13 mouse cellular contexts compared by ENCODE assay signal in the genomic region with DNA sequence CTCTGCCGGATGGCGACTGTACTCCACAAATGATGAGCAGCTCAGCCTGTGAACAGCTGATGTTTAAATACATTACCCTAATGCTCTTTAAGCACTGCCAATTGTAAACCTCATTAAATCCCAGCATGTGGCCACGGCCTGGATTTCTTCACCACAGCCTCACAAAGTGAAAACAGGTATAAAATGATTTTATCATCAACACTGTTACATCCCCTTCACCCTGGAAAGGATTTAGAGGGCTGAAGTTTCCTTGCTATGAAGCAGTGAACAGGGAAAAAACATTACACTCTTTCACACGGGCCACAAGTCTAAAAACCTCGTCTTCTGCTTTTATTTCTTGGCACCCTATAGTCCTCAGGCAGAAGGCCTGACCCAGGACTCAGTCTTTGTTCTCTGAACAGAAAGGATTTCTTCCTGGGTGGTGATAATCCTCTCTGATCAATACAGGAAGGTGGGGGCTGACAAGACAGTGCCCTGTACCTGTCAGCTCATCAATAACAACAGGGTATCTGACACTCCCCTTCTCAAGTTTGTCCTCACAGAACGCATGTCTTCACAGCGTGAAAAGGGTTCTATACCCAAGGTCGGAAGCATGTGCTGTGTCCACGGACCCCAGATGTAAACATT. TPM values are rescaled to one million over a fixed set of nuclear protein-coding genes. Genes with fewer than 3 reads are reported as not detected.
A peak's percentile ranks its signal among the peaks of the same experiment; 100 is the strongest.
DNase-seq lines count a peak whose midpoint lies in the region; ATAC-seq lines count a peak whose summit lies in the region.
"Had no signal": no experiment of that assay in that cellular context is flagged by ENCODE, and none has a peak within 500 bp of the region (broad histone marks: within the 10 kb centered on the region; RNA-seq: fewer than 3 reads in every experiment).

No protein-coding gene starts in this region.

- H3K27ac ChIP-seq in heart, embryonic 10.5 days: no peak overlapping the region
- H3K27ac ChIP-seq in forebrain, embryonic 15.5 days (replicated peaks): peak overlapping the region; percentile 76
- H3K27ac ChIP-seq in midbrain, embryonic 15.5 days: peak overlapping the region; percentile 12; the same call in 1 of the 2 replicates
- H3K27ac ChIP-seq: layer of hippocampus, adult 2 months; limb, embryonic 13.5 days had no signal

- no peak overlapping the region for H3K4me3 ChIP-seq in heart, embryonic 10.5 days
- no peak overlapping the region for H3K4me3 ChIP-seq in forebrain, embryonic 15.5 days
- no peak overlapping the region for H3K4me3 ChIP-seq in midbrain, embryonic 15.5 days
- H3K4me3 ChIP-seq: layer of hippocampus, adult 2 months; limb, embryonic 13.5 days had no signal

- H3K36me3 ChIP-seq in heart, embryonic 10.5 days: peaks cover 15% of the 10 kb centered on the region; the same call in 1 of the 2 replicates
- H3K36me3 ChIP-seq in forebrain, embryonic 15.5 days: no peaks in the 10 kb centered on the region
- no peaks in the 10 kb centered on the region for H3K36me3 ChIP-seq in midbrain, embryonic 15.5 days (replicated peaks)

- ATAC-seq in forebrain, embryonic 15.5 days (replicated peaks): peak; percentile 78
- peak; percentile 66 for ATAC-seq in midbrain, embryonic 15.5 days (replicated peaks)

- no peak overlapping the region for H3K9ac ChIP-seq in forebrain, embryonic 15.5 days (replicated peaks)
- no peak overlapping the region for H3K9ac ChIP-seq in midbrain, embryonic 15.5 days
- H3K9ac ChIP-seq: limb, embryonic 13.5 days had no signal

- H3K4me1 ChIP-seq in heart, embryonic 10.5 days: peaks cover 33% of the 10 kb centered on the region
- H3K4me1 ChIP-seq in forebrain, embryonic 15.5 days: peaks cover 30% of the 10 kb centered on the region
- H3K4me1 ChIP-seq in midbrain, embryonic 15.5 days: peaks cover 16% of the 10 kb centered on the region

- H3K4me2 ChIP-seq in forebrain, embryonic 15.5 days (replicated peaks): peak overlapping the region; percentile 17
- no peak overlapping the region for H3K4me2 ChIP-seq in midbrain, embryonic 15.5 days
- H3K4me2 ChIP-seq: limb, embryonic 13.5 days had no signal

- intact Hi-C loops in heart, postnatal 14 days (cut with DNase I): no loop called here

- WGBS in heart, embryonic 10.5 days: 37% methylated on average over 9 of the region's 9 CpGs
- WGBS in forebrain, embryonic 15.5 days: 8% methylated on average over 9 of the region's 9 CpGs
- 14% methylated on average over 9 of the region's 9 CpGs for WGBS in midbrain, embryonic 15.5 days

- no peaks in the 10 kb centered on the region for H3K27me3 ChIP-seq in heart, embryonic 10.5 days (ENCODE audit: insufficient read depth, poor library complexity, severe bottlenecking)
- H3K27me3 ChIP-seq in forebrain, embryonic 15.5 days: no peaks in the 10 kb centered on the region
- no peaks in the 10 kb centered on the region for H3K27me3 ChIP-seq in midbrain, embryonic 15.5 days (replicated peaks)
- H3K27me3 ChIP-seq: limb, embryonic 13.5 days had no signal

- DNase-seq in heart, embryonic 10.5 days (ENCODE audit: low spot score): peak; percentile 66
- no peak for DNase-seq in heart, postnatal 14 days
- DNase-seq in Muller cell, postnatal 12 days (ENCODE audit: inconsistent ontology term): peak; percentile 46
- no peak for DNase-seq in frontal cortex, postnatal 36 days (ENCODE audit: low spot score in 2 of 2)
- DNase-seq in gastrocnemius, adult 8-10 months (ENCODE audit: low spot score in 2 of 2): no peak
- no peak for DNase-seq in spleen, postnatal 10 days (ENCODE audit: low spot score in 2 of 2)
- DNase-seq: cerebellum, postnatal 25 days; lung, postnatal 4 days; thymus, postnatal 4 days had no signal

- H3K9me3 ChIP-seq in heart, embryonic 10.5 days: no peaks in the 10 kb centered on the region
- H3K9me3 ChIP-seq in forebrain, embryonic 15.5 days: no peaks in the 10 kb centered on the region
- no peaks in the 10 kb centered on the region for H3K9me3 ChIP-seq in midbrain, embryonic 15.5 days
- H3K9me3 ChIP-seq: limb, embryonic 13.5 days had no signal

RNA-seq across cellular contexts. Expression of gene Slc25a13, which starts 42.9 kb away (rescaled TPM):
- polyA plus RNA-seq in heart, embryonic 10.5 days (2016; fragmentation: Nextera tagmentation; extraction: Ambion mirVana): 61.4 and 78.4 TPM in 2 replicates
- 100 to 1,000 TPM in 1 of 2 experiments, 10 to 100 TPM in 1; 96.6 to 108 TPM for total RNA-seq in heart, postnatal 14 days (2021)
- 9.9 and 11.6 TPM in 2 replicates for polyA plus RNA-seq in forebrain, embryonic 15.5 days (2015; fragmentation: Nextera tagmentation; extraction: Ambion mirVana)
- 3.8 and 4.0 TPM in 2 replicates for polyA plus RNA-seq in midbrain, embryonic 15.5 days (2015; fragmentation: Nextera tagmentation; extraction: Ambion mirVana)
- total RNA-seq in gastrocnemius, adult 8-10 months (2022): 1 to 10 TPM in 1 of 4 experiments, under 1 TPM in 3; 0.54 to 1.2 (median 0.79) TPM

Comparison
In these comparisons a context has a peak if more than half of its experiments do, and no peak if none do; other contexts are left out.
1. DNase-seq: peak in heart, embryonic 10.5 days (single experiment) and Muller cell, postnatal 12 days (single experiment); none in heart, postnatal 14 days (0 of 2), frontal cortex, postnatal 36 days (0 of 2), gastrocnemius, adult 8-10 months (0 of 2) and spleen, postnatal 10 days (0 of 2).